ENCODE assay signal across 21 mouse cellular contexts in the genomic region with DNA sequence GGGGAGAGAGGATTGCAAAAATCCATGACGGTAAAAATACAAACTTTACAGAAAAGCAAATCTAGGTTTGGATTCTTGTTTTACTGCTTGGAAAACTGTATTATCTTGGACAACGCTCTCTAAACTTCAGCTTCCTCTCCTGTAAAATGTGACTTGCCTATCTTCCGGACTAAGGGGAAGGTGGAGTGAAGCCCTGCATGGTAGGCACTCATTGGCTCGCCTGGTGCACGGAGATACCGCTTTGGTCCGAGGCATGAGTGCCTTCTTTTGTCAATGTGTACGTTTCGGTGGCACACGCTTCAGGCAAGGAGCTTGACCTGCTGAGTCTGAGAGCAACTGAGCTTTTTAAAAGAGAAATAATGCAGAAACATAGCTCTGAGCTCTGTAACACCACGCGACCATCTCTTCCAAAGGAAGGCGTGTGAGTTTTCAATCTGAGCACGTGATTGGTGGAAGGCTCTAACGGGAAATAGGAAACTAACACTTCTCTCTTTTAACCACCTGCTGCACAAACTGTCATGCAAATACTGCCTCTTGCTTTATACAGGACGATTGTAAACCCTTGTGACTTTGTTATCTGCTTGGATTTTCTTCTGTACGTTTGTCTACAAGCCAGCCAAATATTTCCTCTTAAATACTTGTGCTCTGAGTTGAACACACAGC. TPM values are rescaled to one million over a fixed set of nuclear protein-coding genes. Genes with fewer than 3 reads are reported as not detected.
DNase-seq lines count a peak whose midpoint lies in the region; ATAC-seq and TF ChIP-seq lines count a peak whose summit lies in the region.
"Had no signal": no experiment of that assay in that cellular context is flagged by ENCODE, and none has a peak within 500 bp of the region (broad histone marks: within the 10 kb centered on the region; RNA-seq: fewer than 3 reads in every experiment).

No protein-coding gene starts in this region.

- H3K4me2 ChIP-seq in heart, postnatal 0 days (ENCODE audit: low read depth, low read length): peak overlapping the region; percentile 38
- H3K4me2 ChIP-seq: limb, embryonic 12.5 days; midbrain, embryonic 12.5 days; neural tube, embryonic 12.5 days had no signal

- 48% methylated on average over 17 of the region's 17 CpGs for WGBS in heart, postnatal 0 days
- WGBS in heart, adult 2 months: 58% methylated on average over 17 of the region's 17 CpGs

- H3K27ac ChIP-seq in heart, postnatal 0 days (ENCODE audit: low read depth): no peak overlapping the region
- H3K27ac ChIP-seq in heart, adult 2 months: no peak overlapping the region
- H3K27ac ChIP-seq: embryonic facial prominence, embryonic 10.5 days; hindbrain, postnatal 0 days; limb, embryonic 12.5 days; midbrain, embryonic 12.5 days; neural tube, embryonic 12.5 days; stomach, postnatal 0 days had no signal

- H3K27me3 ChIP-seq in heart, postnatal 0 days (ENCODE audit: control insufficient read depth, insufficient read depth, low read length): no peaks in the 10 kb centered on the region
- H3K27me3 ChIP-seq in heart, adult 2 months (ENCODE audit: control insufficient read depth, insufficient read depth, low read length): no peaks in the 10 kb centered on the region
- H3K27me3 ChIP-seq in splenic B cell, adult 2 months (ENCODE audit: control insufficient read depth, insufficient read depth, low read length, poor library complexity, severe bottlenecking): no peaks in the 10 kb centered on the region
- H3K27me3 ChIP-seq: limb, embryonic 12.5 days; midbrain, embryonic 12.5 days; neural tube, embryonic 12.5 days; Patski had no signal

- H3K36me3 ChIP-seq in heart, postnatal 0 days (replicated peaks; ENCODE audit: control insufficient read depth, insufficient read depth, low read length): no peaks in the 10 kb centered on the region
- H3K36me3 ChIP-seq in heart, adult 2 months (ENCODE audit: control insufficient read depth, insufficient read depth, low read length): no peaks in the 10 kb centered on the region
- no peaks in the 10 kb centered on the region for H3K36me3 ChIP-seq in splenic B cell, adult 2 months (ENCODE audit: control insufficient read depth, insufficient read depth, low read length, poor library complexity, severe bottlenecking)
- H3K36me3 ChIP-seq: embryonic facial prominence, embryonic 10.5 days; limb, embryonic 12.5 days; midbrain, embryonic 12.5 days; neural tube, embryonic 12.5 days had no signal

- no peaks in the 10 kb centered on the region for H3K4me1 ChIP-seq in heart, postnatal 0 days (ENCODE audit: control insufficient read depth, insufficient read depth)
- H3K4me1 ChIP-seq in heart, adult 2 months (ENCODE audit: control insufficient read depth, insufficient read depth, low read length): no peaks in the 10 kb centered on the region
- H3K4me1 ChIP-seq: embryonic facial prominence, embryonic 10.5 days; limb, embryonic 12.5 days; midbrain, embryonic 12.5 days; neural tube, embryonic 12.5 days had no signal

- intact Hi-C loops in heart, adult 2 months (cut with DNase I): no loop called here
- intact Hi-C loops in left cerebral cortex, postnatal 14 days (cut with DNase I): no loop called here

- H3K4me3 ChIP-seq in heart, postnatal 0 days (ENCODE audit: low read depth, low read length): 0 out of 2 replicates have a peak overlapping the region, but pooled peaks have one; percentile 13
- no peak overlapping the region for H3K4me3 ChIP-seq in heart, adult 2 months
- H3K4me3 ChIP-seq: embryonic facial prominence, embryonic 10.5 days; limb, embryonic 12.5 days; midbrain, embryonic 12.5 days; neural tube, embryonic 12.5 days had no signal

- TF ChIP-seq EP300 in heart, postnatal 0 days (IDR thresholded peaks at IDR 0.05; ENCODE audit: low read depth): no peak
- no peak for TF ChIP-seq EP300 in heart, adult 2 months (IDR thresholded peaks at IDR 0.05; ENCODE audit: insufficient read depth, low read depth, low read length)

- TF ChIP-seq CTCF in heart, postnatal 0 days (IDR thresholded peaks at IDR 0.05; ENCODE audit: low read depth): no peak
- TF ChIP-seq CTCF in heart, adult 2 months (IDR thresholded peaks at IDR 0.05): no peak

- no peaks in the 10 kb centered on the region for H3K9me3 ChIP-seq in heart, postnatal 0 days (replicated peaks; ENCODE audit: control insufficient read depth, low read length)
- H3K9me3 ChIP-seq: embryonic facial prominence, embryonic 10.5 days; limb, embryonic 12.5 days; midbrain, embryonic 12.5 days; neural tube, embryonic 12.5 days had no signal

- no peak for DNase-seq in heart, postnatal 0 days (ENCODE audit: low spot score)
- no peak for DNase-seq in heart, adult 2 months
- DNase-seq in thymus, postnatal 25 days: peak; percentile 14
- no peak for DNase-seq in thymus, postnatal 4 days
- DNase-seq in splenic B cell, adult 2 months (ENCODE audit: low read depth, low spot score): peak; percentile 56
- no peak for DNase-seq in left cerebral cortex, postnatal 14 days (ENCODE audit: low spot score in 2 of 2)
- DNase-seq in natural killer cell, adult 2 months (ENCODE audit: low spot score in 2 of 2): no peak
- DNase-seq: adrenal gland, adult 2 months; cerebellum, adult 9-11 months; kidney, adult 8-10 months; lung, postnatal 10 days had no signal

- no peak for ATAC-seq in heart, postnatal 0 days (ENCODE audit: insufficient read depth, low read depth)
- peak; percentile 86 for ATAC-seq in common myeloid progenitor, adult 5-6 weeks (replicated peaks; ENCODE audit: low read depth, poor library complexity, severe bottlenecking)
- ATAC-seq: hindbrain, postnatal 0 days; Patski had no signal

- H3K79me2 ChIP-seq in heart, adult 2 months (replicated peaks; ENCODE audit: control insufficient read depth, insufficient read depth, low read length): no peaks in the 10 kb centered on the region

- H3K9ac ChIP-seq in heart, postnatal 0 days (replicated peaks; ENCODE audit: low read depth, low read length): no peak overlapping the region
- H3K9ac ChIP-seq in heart, adult 2 months (ENCODE audit: low read depth, low read length): no peak overlapping the region
- H3K9ac ChIP-seq: limb, embryonic 12.5 days; midbrain, embryonic 12.5 days; neural tube, embryonic 12.5 days had no signal

- no peak for TF ChIP-seq POLR2A in heart, adult 2 months (IDR thresholded peaks at IDR 0.05; ENCODE audit: insufficient read depth, low read depth, low read length)

RNA-seq across cellular contexts. Expression of a gene that starts 23.0 kb away (rescaled TPM):
- total RNA-seq in heart, postnatal 0 days (2014; rRNA removed; ENCODE audit: low replicate concordance): not detected in 2 replicates
- 0.21 TPM in 1 of 2 replicates, not detected in the other for polyA plus RNA-seq in heart, postnatal 0 days (2015; fragmentation: Nextera tagmentation; extraction: Ambion mirVana)
- not detected for total RNA-seq in heart, adult 2 months (2021)
- 0.20 TPM in 1 of 2 replicates, not detected in the other for polyA plus RNA-seq in heart, adult 2 months (2012; rRNA removed)
- 1.6 and 2.1 TPM in 2 replicates for total RNA-seq in common myeloid progenitor, adult 5-6 weeks (2017)
- total RNA-seq in left cerebral cortex, postnatal 14 days (2021): under 1 TPM; 0.66 to 0.72 TPM
- total RNA-seq: adrenal gland, adult 2 months had no signal
- polyA plus RNA-seq: adrenal gland, adult 2 months; large intestine, adult 2 months; midbrain, embryonic 12.5 days; Patski; small intestine, adult 2 months had no signal

Comparison
In these comparisons a context has a peak if more than half of its experiments do, and no peak if none do; other contexts are left out.
1. DNase-seq: peak in thymus, postnatal 25 days (single experiment) and splenic B cell, adult 2 months (single experiment); none in heart, postnatal 0 days (single experiment), heart, adult 2 months (0 of 2), thymus, postnatal 4 days (single experiment), left cerebral cortex, postnatal 14 days (0 of 2) and natural killer cell, adult 2 months (0 of 2).